Mouse (Mus musculus) left cerebral cortex, adult 18-20 months (tissue): ENCODE data around the gene Ate1. TPM values are rescaled to one million over a fixed set of nuclear protein-coding genes. Genes with fewer than 3 reads are reported as not detected.

ENCODE experiments used
- total RNA-seq, 2 experiments: library from RNA; stranded (reverse); gene quantifications; 2 replicates each; pipeline ENCODE4 v1.2.3; 2021

Gene Ate1
- total RNA-seq, 2 experiments from 2014 or later = 71.1 to 71.3 TPM

Other genes with a start within 250 kb of the Ate1 start
- gene Nsmce4a, start 52.7 kb upstream of the Ate1 start, total RNA-seq = 10 to 100 TPM; 40.3 to 44.7 TPM
- gene Tacc2, start 57.1 kb upstream of the Ate1 start, total RNA-seq = 10 to 100 TPM; 61.9 to 68.9 TPM